Mouse (Mus musculus) thymus, adult 2 months (tissue): ENCODE results near the gene 9930104L06Rik.

Experiments
- CTCF ChIP-seq: fragments of 200-500 bp; IDR thresholded peaks from 2 replicates; pipeline ENCODE4 v1.5.1; 2012; ENCODE audit warnings: mild to moderate bottlenecking, control low read depth, low read length, moderate library complexity, borderline replicate concordance; ENCODE audit not compliant: control insufficient read depth, poor library complexity, insufficient read depth; ENCODE audit errors: extremely low read depth
- POLR2A ChIP-seq: fragments of 200-500 bp; IDR thresholded peaks from 2 replicates; pipeline ENCODE4 v1.6.1; 2012; ENCODE audit warnings: mild to moderate bottlenecking, low read length, control low read depth, moderate library complexity; ENCODE audit not compliant: control insufficient read depth, poor library complexity, insufficient read depth; ENCODE audit errors: extremely low read depth

DNA sequence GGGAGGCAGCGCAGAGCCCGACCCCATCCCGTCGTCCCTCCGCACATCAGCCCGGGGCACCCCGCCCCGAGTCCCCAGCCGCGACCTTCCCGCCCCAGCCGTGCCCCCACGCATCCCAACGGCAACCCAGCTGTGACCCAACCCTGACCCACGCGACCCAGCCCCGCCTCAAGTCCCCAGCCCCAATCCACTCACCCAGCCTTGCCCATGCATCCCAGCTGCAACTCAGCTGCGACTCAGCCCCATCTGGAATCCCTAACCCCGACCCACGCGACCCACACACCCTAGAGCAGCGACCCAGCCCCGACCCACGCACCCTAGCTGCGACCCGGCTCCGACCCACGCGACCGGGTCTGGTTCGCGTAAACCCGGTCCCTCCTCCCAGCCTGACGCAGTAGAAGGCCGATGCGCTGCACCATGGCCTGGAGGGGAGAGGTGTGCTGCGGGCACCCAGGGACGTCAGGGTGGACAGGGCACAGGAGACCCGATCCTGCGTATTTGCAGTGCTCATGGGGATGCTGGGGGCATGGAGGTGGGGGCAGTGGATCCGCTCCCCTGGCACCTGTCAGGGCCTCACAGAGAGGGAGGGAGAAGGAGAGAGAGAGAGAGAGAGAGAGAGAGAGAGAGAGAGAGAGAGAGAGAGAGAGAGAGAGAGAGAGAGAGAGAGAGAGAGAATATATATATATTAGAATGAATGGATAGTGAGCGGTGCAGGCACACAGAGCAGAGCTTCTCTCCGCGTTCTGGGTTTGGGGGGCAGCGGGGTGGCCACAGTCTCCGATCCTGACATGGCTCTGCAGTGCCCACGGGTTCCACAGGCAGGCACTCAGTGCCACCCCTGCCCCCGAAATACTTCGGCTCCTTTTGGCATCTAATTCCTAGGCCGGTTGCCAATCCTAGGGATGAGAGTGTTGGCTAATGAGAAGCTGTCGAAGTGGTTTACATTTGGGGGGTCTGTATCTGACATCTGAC is 50.2 kb downstream of the 9930104L06Rik start:
- TF ChIP-seq CTCF (no peak), POLR2A (no peak)
